Mouse (Mus musculus) hindbrain, embryonic 13.5 days (tissue): Measurements from ENCODE around the gene Npas2. TPM values are rescaled to one million over a fixed set of nuclear protein-coding genes. Genes with fewer than 3 reads are reported as not detected.
A peak's percentile ranks its signal among the peaks of the same experiment; 100 is the strongest.

Experiments used
- ATAC-seq: fragments of 200-750 bp; cut with Nextera tagmentation; 2 replicates; pipeline ENCODE4 v1.8.0; 2017; ENCODE audit warnings: moderate TSS enrichment; ENCODE audit not compliant: low FRiP score
- H3K27ac ChIP-seq: fragments of 300-500 bp; sonication (generic); 2 replicates; pipeline ENCODE4 v1.5.1; 2015; ENCODE audit warnings: inconsistent platforms, mild to moderate bottlenecking, moderate library complexity
- H3K27me3 ChIP-seq: fragments of 300-500 bp; sonication (generic); 2 replicates; pipeline ENCODE4 v1.6.1; 2015; ENCODE audit warnings: mild to moderate bottlenecking, inconsistent platforms
- H3K36me3 ChIP-seq: fragments of 300-500 bp; sonication (generic); 2 replicates; pipeline ENCODE4 v1.6.1; 2015; ENCODE audit warnings: mild to moderate bottlenecking, inconsistent platforms
- H3K4me1 ChIP-seq: fragments of 300-500 bp; sonication (generic); replicated peaks from 2 replicates; pipeline ENCODE4 v1.6.1; 2015; ENCODE audit warnings: inconsistent platforms
- H3K4me2 ChIP-seq: fragments of 300-500 bp; sonication (generic); 2 replicates; pipeline ENCODE4 v1.6.1; 2015; ENCODE audit warnings: inconsistent platforms, mild to moderate bottlenecking, moderate library complexity
- H3K4me3 ChIP-seq: fragments of 300-500 bp; sonication (generic); 2 replicates; pipeline ENCODE4 v1.5.1; 2015; ENCODE audit warnings: mild to moderate bottlenecking, inconsistent platforms
- H3K9ac ChIP-seq: fragments of 300-500 bp; sonication (generic); 2 replicates; pipeline ENCODE4 v1.6.1; 2015; ENCODE audit warnings: mild to moderate bottlenecking, inconsistent platforms
- H3K9me3 ChIP-seq: fragments of 300-500 bp; sonication (generic); 2 replicates; pipeline ENCODE4 v1.6.1; 2016; ENCODE audit warnings: inconsistent platforms
- WGBS: fragments of 180-500 bp; shearing (Covaris S2); methylation state at CpG from one replicate; pipeline ENCODE4 v1.1.7; 2015; 5-methylcytosine and 5-hydroxymethylcytosine counted together
- polyA plus RNA-seq: library from polyadenylated mRNA; unstranded; fragments of >200 nt; fragmentation: Nextera tagmentation; extraction: Ambion mirVana; gene quantifications from 2 replicates; pipeline ENCODE4 v1.2.1, GENCODE M21; 2015

Npas2 gene
- 0.40 and 0.70 TPM in 2 replicates for polyA plus RNA-seq

GRCm38 (mm10) chr1:39192997-39193861 is at the start of gene Npas2:
Gene Npas2 (plus strand): TSS chr1:39193731.
- Histone ChIP-seq H3K9ac (peak within 1 kb of the TSS; percentile 79), H3K27me3 (peaks cover 65% of the 10 kb centered on the region), H3K4me1 (peaks cover 31% of the 10 kb centered on the region), H3K4me2 (peak within 1 kb of the TSS; percentile 98), H3K27ac (no peak within 1 kb of the TSS), H3K4me3 (peak within 1 kb of the TSS; percentile 77), H3K9me3 (no peaks in the 10 kb centered on the region), H3K36me3 (no peaks in the 10 kb centered on the region)
- under 1% methylated on average over 60 of the region's 66 CpGs for WGBS
- ATAC-seq = peak; percentile 43; the same call in 1 of the 2 replicates

- ATAC-seq = no peak
- Histone ChIP-seq H3K27me3 (no peaks in the 10 kb centered on the region), H3K4me2 (no peak overlapping the region), H3K9ac (no peak overlapping the region), H3K4me1 (no peaks in the 10 kb centered on the region), H3K9me3 (no peaks in the 10 kb centered on the region), H3K27ac (no peak overlapping the region), H3K4me3 (no peak overlapping the region), H3K36me3 (no peaks in the 10 kb centered on the region)
- 94% methylated on average over 4 of the region's 4 CpGs for WGBS
Observed at GRCm38 (mm10) chr1:39156778-39157177, 36.8 kb upstream of the Npas2 start.

GRCm38 (mm10) chr1:39160167-39160566 is 33.4 kb upstream of the Npas2 start:
- Histone ChIP-seq H3K36me3 (no peaks in the 10 kb centered on the region), H3K9me3 (no peaks in the 10 kb centered on the region), H3K4me2 (no peak overlapping the region), H3K27ac (no peak overlapping the region), H3K9ac (no peak overlapping the region), H3K27me3 (no peaks in the 10 kb centered on the region), H3K4me1 (no peaks in the 10 kb centered on the region), H3K4me3 (no peak overlapping the region)
- ATAC-seq = no peak
- WGBS = 64% methylated on average over 4 of the region's 4 CpGs

DNA sequence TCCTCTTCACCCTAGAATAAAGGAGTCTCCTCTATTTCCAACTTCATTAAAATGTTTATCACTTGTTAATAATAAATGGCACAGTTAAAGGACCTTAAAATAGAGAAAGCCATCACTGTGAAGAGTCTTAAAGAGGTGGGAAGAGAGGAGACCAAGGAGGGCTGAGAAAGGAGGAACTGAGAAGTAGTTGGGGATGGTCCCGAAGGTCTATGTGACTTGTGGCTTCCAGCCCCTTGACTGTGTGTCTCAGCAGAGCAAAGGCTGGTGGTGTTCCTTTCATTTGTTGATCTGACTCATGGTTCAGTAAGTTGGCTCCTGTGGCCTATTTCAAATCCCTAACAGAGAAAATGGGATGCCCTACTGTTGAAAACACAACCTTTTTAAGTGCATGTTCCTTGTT is 30.5 kb upstream of the Npas2 start:
- Histone ChIP-seq H3K9me3 (no peaks in the 10 kb centered on the region), H3K4me1 (no peaks in the 10 kb centered on the region), H3K36me3 (no peaks in the 10 kb centered on the region), H3K4me3 (no peak overlapping the region), H3K9ac (no peak overlapping the region), H3K27me3 (no peaks in the 10 kb centered on the region), H3K4me2 (no peak overlapping the region), H3K27ac (no peak overlapping the region)
- no peak for ATAC-seq
- 95% methylated on average over 1 of the region's 1 CpGs for WGBS

DNA sequence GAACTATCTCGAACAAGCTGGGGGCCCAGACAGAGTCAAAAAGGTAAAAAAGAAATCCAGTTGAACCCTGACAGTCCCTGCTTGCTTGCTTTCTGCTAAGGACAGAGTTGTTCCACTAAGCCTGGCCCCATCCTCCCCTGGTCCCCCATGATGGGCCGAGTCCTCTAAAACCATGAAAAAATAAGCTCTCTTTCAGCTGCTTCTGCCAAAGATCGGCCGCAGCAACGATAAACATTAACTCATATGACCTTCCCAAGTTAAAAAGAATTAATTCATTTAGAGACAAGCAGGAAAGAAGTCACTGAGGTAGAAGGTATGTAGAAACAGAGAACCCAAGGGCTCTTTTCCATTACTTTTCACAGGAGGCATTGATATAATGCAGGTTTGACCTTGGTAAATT is 16.8 kb upstream of the Npas2 start:
- Histone ChIP-seq H3K36me3 (no peaks in the 10 kb centered on the region), H3K4me3 (no peak overlapping the region), H3K9ac (no peak overlapping the region), H3K27ac (no peak overlapping the region), H3K27me3 (no peaks in the 10 kb centered on the region), H3K4me1 (no peaks in the 10 kb centered on the region), H3K9me3 (no peaks in the 10 kb centered on the region), H3K4me2 (no peak overlapping the region)
- no peak for ATAC-seq
- 92% methylated on average over 5 of the region's 5 CpGs for WGBS

GRCm38 (mm10) chr1:39177211-39177610 is 16.3 kb upstream of the Npas2 start:
- 88% methylated on average over 14 of the region's 14 CpGs for WGBS
- no peaks in the 10 kb centered on the region for H3K4me1 ChIP-seq
- H3K36me3 ChIP-seq = no peaks in the 10 kb centered on the region
- no peak overlapping the region for H3K4me2 ChIP-seq
- H3K27ac ChIP-seq = no peak overlapping the region
- H3K9ac ChIP-seq = no peak overlapping the region
- no peak overlapping the region for H3K4me3 ChIP-seq
- H3K9me3 ChIP-seq = no peaks in the 10 kb centered on the region
- ATAC-seq = no peak
- no peaks in the 10 kb centered on the region for H3K27me3 ChIP-seq

- Histone ChIP-seq H3K36me3 (no peaks in the 10 kb centered on the region), H3K4me3 (no peak overlapping the region), H3K4me2 (no peak overlapping the region), H3K9me3 (no peaks in the 10 kb centered on the region), H3K27me3 (no peaks in the 10 kb centered on the region), H3K4me1 (no peaks in the 10 kb centered on the region), H3K9ac (no peak overlapping the region), H3K27ac (no peak overlapping the region)
- WGBS = 96% methylated on average over 11 of the region's 11 CpGs
- ATAC-seq = no peak
Observed at GRCm38 (mm10) chr1:39179806-39180205, 13.7 kb upstream of the Npas2 start.

DNA sequence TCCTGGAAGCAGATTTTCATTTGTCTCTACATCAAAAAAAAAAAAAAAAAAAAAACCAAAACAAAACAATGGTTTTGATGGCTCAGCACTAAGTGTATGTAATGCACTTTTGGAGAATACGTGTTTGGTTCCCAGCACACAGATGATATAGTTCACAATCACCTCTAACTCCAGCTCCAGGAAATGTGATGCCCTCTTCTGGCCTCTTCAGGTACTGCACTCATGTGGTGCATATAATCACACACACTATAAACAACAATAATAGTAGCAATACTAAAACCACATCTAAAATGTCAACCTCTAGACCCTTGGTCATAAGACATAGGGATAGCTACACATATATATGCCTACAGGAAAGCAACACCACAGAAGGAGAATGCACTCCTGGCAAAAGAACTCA is 13.0 kb upstream of the Npas2 start:
- 95% methylated on average over 1 of the region's 1 CpGs for WGBS
- ATAC-seq = no peak

GRCm38 (mm10) chr1:39181901-39182300 is 11.6 kb upstream of the Npas2 start:
- no peaks in the 10 kb centered on the region for H3K36me3 ChIP-seq
- H3K27me3 ChIP-seq = 0 out of 2 replicates have a peak, but pooled peaks cover 4% of the 10 kb centered on the region
- H3K4me1 ChIP-seq = no peaks in the 10 kb centered on the region
- no peaks in the 10 kb centered on the region for H3K9me3 ChIP-seq
- no peak overlapping the region for H3K9ac ChIP-seq
- no peak for ATAC-seq
- no peak overlapping the region for H3K4me2 ChIP-seq
- WGBS = 91% methylated on average over 4 of the region's 4 CpGs
- no peak overlapping the region for H3K27ac ChIP-seq
- H3K4me3 ChIP-seq = no peak overlapping the region

More for the DNA sequence above, 13.0 kb upstream of the Npas2 start:
- H3K27ac ChIP-seq = no peak overlapping the region
- H3K4me3 ChIP-seq = no peak overlapping the region
- no peak overlapping the region for H3K4me2 ChIP-seq
- no peak overlapping the region for H3K9ac ChIP-seq
- H3K36me3 ChIP-seq = no peaks in the 10 kb centered on the region
- no peaks in the 10 kb centered on the region for H3K27me3 ChIP-seq
- H3K4me1 ChIP-seq = no peaks in the 10 kb centered on the region
- no peaks in the 10 kb centered on the region for H3K9me3 ChIP-seq

- no peaks in the 10 kb centered on the region for H3K4me1 ChIP-seq
- H3K9ac ChIP-seq = no peak overlapping the region
- H3K9me3 ChIP-seq = no peaks in the 10 kb centered on the region
- no peak overlapping the region for H3K27ac ChIP-seq
- H3K4me3 ChIP-seq = no peak overlapping the region
- WGBS = 83% methylated on average over 5 of the region's 5 CpGs
- ATAC-seq = no peak
- no peaks in the 10 kb centered on the region for H3K36me3 ChIP-seq
- H3K27me3 ChIP-seq = peaks cover 6% of the 10 kb centered on the region
- H3K4me2 ChIP-seq = no peak overlapping the region
Observed at GRCm38 (mm10) chr1:39185833-39186232, 7.7 kb upstream of the Npas2 start.

- 56% methylated on average over 6 of the region's 6 CpGs for WGBS
Observed at GRCm38 (mm10) chr1:39186711-39187437, 6.7 kb upstream of the Npas2 start.

DNA sequence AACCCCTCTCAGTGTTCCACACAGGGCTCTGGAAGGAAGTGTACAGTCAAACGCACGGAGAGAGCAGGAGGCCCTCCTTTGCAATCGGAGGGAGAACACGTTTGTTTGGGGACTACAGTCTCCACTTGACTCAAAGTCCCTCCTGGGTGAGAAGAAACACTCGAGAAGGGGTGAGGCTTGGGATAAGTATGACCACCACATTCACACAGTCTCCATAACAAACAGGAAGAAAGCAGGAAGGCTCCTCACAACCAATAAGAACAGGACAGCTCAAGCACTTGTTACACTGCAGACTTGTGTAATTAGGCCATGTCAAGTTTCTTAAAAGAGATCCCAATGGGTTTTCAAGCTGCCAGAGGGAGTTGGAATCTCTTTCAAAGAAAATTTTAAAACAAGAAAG is 2.4 kb upstream of the Npas2 start:
- 79% methylated on average over 5 of the region's 5 CpGs for WGBS
- H3K4me3 ChIP-seq = no peak overlapping the region
- H3K36me3 ChIP-seq = no peaks in the 10 kb centered on the region
- H3K9ac ChIP-seq = no peak overlapping the region
- H3K27me3 ChIP-seq = peaks cover 54% of the 10 kb centered on the region
- H3K27ac ChIP-seq = no peak overlapping the region
- H3K4me1 ChIP-seq = peaks cover 25% of the 10 kb centered on the region
- no peak overlapping the region for H3K4me2 ChIP-seq
- no peaks in the 10 kb centered on the region for H3K9me3 ChIP-seq
- ATAC-seq = no peak

More at GRCm38 (mm10) chr1:39186711-39187437, 6.7 kb upstream of the Npas2 start:
- Histone ChIP-seq H3K27ac (no peak overlapping the region), H3K4me3 (no peak overlapping the region), H3K9me3 (no peaks in the 10 kb centered on the region), H3K9ac (no peak overlapping the region), H3K36me3 (no peaks in the 10 kb centered on the region), H3K4me1 (no peaks in the 10 kb centered on the region), H3K4me2 (no peak overlapping the region), H3K27me3 (peaks cover 15% of the 10 kb centered on the region)
- ATAC-seq = no peak
